Mouse (Mus musculus) liver, postnatal 0 days (tissue): ENCODE data around the gene Krt17. TPM values are rescaled to one million over a fixed set of nuclear protein-coding genes. Genes with fewer than 3 reads are reported as not detected.

ENCODE experiments used
- ATAC-seq: fragments of 200-750 bp; cut with Nextera tagmentation; 2 replicates; pipeline ENCODE4 v1.8.0; 2017; ENCODE audit warnings: mild to moderate bottlenecking, moderate library complexity
- DNase-seq: peaks from one replicate; pipeline ENCODE4 v3.0.0-alpha.2; 2016
- H3K27ac ChIP-seq: fragments of 300-500 bp; sonication (generic); 2 replicates; pipeline ENCODE4 v1.5.1; 2014; ENCODE audit warnings: antibody characterized with exemption, moderate library complexity, mild to moderate bottlenecking, low read depth
- H3K27me3 ChIP-seq: fragments of 300-500 bp; sonication (generic); 2 replicates; pipeline ENCODE4 v1.6.1; 2014; ENCODE audit warnings: low read length, control low read depth, mixed read lengths; ENCODE audit not compliant: insufficient read depth
- H3K36me3 ChIP-seq: fragments of 300-500 bp; sonication (generic); replicated peaks from 2 replicates; pipeline ENCODE4 v1.6.1; 2014; ENCODE audit warnings: mild to moderate bottlenecking, control low read depth, low read length, moderate library complexity, mixed read lengths; ENCODE audit not compliant: insufficient read depth
- H3K4me1 ChIP-seq: fragments of 300-500 bp; sonication (generic); 2 replicates; pipeline ENCODE4 v1.6.1; 2014; ENCODE audit warnings: antibody characterized with exemption, mild to moderate bottlenecking, control low read depth; ENCODE audit not compliant: insufficient read depth
- H3K4me2 ChIP-seq: fragments of 300-500 bp; sonication (generic); 2 replicates; pipeline ENCODE4 v1.6.1; 2014; ENCODE audit warnings: low read depth, mild to moderate bottlenecking, low read length, moderate library complexity, mixed read lengths
- H3K4me3 ChIP-seq: fragments of 300-500 bp; sonication (generic); 2 replicates; pipeline ENCODE4 v1.5.1; 2014; ENCODE audit warnings: low read depth, low read length
- H3K9ac ChIP-seq: fragments of 300-500 bp; sonication (generic); replicated peaks from 2 replicates; pipeline ENCODE4 v1.6.1; 2014; ENCODE audit warnings: mild to moderate bottlenecking, moderate library complexity
- H3K9me3 ChIP-seq: fragments of 300-500 bp; sonication (generic); 2 replicates; pipeline ENCODE4 v1.6.1; 2016; ENCODE audit warnings: mild to moderate bottlenecking, control low read depth, low read length, mixed read lengths
- CTCF ChIP-seq: sonication (generic); IDR thresholded peaks from 2 replicates; pipeline ENCODE4 v1.5.1; 2016; ENCODE audit warnings: antibody characterized with exemption, low read depth
- EP300 ChIP-seq: IDR thresholded peaks from 2 replicates; pipeline ENCODE4 v1.6.1; 2016; ENCODE audit warnings: antibody characterized with exemption, low read depth, mild to moderate bottlenecking
- WGBS: fragments of 180-500 bp; shearing (Covaris S2); extraction: QIAGEN DNeasy Blood & Tissue Kit; methylation state at CpG from one replicate; pipeline ENCODE4 v1.1.7; 2014; ENCODE audit not compliant: insufficient replicate concordance; 5-methylcytosine and 5-hydroxymethylcytosine counted together
- polyA plus RNA-seq: library from polyadenylated mRNA; unstranded; fragments of >200 nt; fragmentation: Nextera tagmentation; extraction: Ambion mirVana; gene quantifications from 2 replicates; pipeline ENCODE4 v1.2.1, GENCODE M21; 2015

Krt17 gene
- polyA plus RNA-seq, 1 experiment from 2014 or later = 0.09 TPM

DNA sequence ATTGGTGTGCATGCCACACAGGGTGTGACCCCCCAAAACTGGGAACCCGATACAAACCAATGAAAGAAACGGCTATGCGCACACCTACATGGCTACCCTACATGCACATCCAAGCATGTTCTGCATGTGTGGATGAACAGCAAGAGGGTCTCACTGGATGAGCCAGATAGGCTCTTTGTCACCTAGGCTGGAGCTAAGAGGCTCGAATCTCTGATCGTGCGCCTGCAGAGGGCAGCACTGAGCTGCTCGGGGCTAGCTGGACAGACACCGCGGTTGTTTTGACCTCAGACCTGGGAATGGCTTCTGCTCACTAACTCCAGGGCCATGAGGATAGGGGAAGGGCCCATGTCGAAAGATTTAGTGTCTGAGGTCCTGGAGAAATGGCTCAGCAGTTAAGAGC, 21.7 kb upstream of the Krt17 start:
- Histone ChIP-seq H3K4me3 (no peak overlapping the region), H3K9ac (no peak overlapping the region), H3K27me3 (no peaks in the 10 kb centered on the region), H3K36me3 (no peaks in the 10 kb centered on the region), H3K4me1 (no peaks in the 10 kb centered on the region), H3K4me2 (no peak overlapping the region), H3K9me3 (no peaks in the 10 kb centered on the region), H3K27ac (no peak overlapping the region)
- WGBS = 20% methylated on average over 10 of the region's 10 CpGs
- ATAC-seq (peak; percentile 56; the same call in 1 of the 2 replicates), DNase-seq (peak; percentile 86)
- TF ChIP-seq EP300 = no peak
- peak; percentile 91 for TF ChIP-seq CTCF

DNA sequence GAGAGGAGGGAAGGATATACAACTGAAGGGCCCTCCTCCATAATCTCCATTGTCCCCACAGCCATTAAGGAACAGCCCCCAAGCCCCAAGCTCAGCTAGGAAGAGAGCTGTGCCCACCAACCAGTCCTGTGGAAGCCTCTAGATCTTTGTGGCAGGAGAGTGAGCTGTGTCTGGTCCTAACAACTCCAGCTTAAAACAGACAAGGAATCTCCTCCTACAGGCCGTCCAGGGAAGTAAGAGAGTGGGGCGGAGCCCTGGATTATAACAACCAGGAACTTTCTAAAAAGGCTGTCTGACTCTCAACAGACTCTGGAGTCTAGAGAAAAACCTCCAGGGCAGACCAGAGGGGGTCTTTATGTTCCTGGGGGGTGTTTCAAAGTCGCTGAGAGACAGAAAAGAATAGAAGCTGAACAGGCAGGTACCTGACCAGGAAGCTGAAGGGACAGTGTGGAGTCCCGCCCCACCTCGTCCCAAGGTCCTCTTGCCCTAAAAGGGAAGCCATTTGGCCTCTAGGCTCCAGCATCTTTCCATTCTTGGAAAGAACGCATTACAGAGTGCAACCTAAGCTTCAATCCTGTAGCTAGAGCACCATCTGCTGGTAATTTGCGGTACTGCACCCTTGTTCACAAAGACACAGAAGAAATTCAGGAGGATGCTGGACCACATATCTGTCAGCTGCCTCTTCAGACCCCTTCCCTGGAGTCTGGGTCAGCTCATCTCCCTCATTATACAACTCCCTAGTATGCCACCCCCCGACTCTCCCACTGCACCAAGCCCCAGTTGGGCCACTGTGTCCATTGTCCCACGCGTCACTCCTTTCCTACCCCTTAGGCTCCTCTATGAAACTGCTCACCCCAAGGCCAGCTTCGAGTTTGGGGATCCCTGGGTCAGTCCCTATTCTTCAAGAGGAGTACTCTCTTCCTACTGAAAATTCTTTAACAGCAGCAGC, 21.0 kb upstream of the Krt17 start:
- no peaks in the 10 kb centered on the region for H3K9me3 ChIP-seq
- no peak for TF ChIP-seq EP300
- peak; percentile 98 for TF ChIP-seq CTCF
- H3K4me1 ChIP-seq = no peaks in the 10 kb centered on the region
- H3K4me2 ChIP-seq = no peak overlapping the region
- no peak overlapping the region for H3K4me3 ChIP-seq
- peak; percentile 56; the same call in 1 of the 2 replicates for ATAC-seq
- WGBS = 21% methylated on average over 11 of the region's 11 CpGs
- no peak overlapping the region for H3K27ac ChIP-seq
- no peaks in the 10 kb centered on the region for H3K27me3 ChIP-seq
- no peaks in the 10 kb centered on the region for H3K36me3 ChIP-seq
- DNase-seq = peak; percentile 87
- no peak overlapping the region for H3K9ac ChIP-seq

DNA sequence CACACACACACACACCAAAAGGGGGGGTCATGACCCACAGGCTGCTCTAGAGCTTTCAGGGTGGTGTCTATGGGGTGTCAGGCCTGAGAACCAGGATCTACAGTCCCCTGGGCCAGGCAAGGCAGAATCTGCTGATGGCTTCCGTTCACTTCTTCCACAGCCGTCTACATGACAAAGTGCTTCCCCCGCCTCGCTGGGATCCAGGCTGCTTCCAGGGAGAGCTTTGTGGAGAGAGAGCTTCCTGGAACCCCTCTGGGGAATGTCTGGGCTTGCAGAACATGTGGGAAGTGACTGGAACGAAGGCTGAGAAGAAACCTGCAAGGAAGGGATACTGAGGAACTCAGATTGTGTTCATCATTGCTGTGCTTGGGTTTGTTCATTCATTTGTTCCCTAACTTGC, 17.9 kb upstream of the Krt17 start:
- DNase-seq = no peak
- no peaks in the 10 kb centered on the region for H3K9me3 ChIP-seq
- no peaks in the 10 kb centered on the region for H3K36me3 ChIP-seq
- no peak overlapping the region for H3K4me2 ChIP-seq
- no peak overlapping the region for H3K9ac ChIP-seq
- no peak for ATAC-seq
- H3K4me1 ChIP-seq = no peaks in the 10 kb centered on the region
- H3K27me3 ChIP-seq = no peaks in the 10 kb centered on the region
- H3K27ac ChIP-seq = no peak overlapping the region
- TF ChIP-seq EP300 (no peak), CTCF (no peak)
- 55% methylated on average over 5 of the region's 5 CpGs for WGBS
- no peak overlapping the region for H3K4me3 ChIP-seq

DNA sequence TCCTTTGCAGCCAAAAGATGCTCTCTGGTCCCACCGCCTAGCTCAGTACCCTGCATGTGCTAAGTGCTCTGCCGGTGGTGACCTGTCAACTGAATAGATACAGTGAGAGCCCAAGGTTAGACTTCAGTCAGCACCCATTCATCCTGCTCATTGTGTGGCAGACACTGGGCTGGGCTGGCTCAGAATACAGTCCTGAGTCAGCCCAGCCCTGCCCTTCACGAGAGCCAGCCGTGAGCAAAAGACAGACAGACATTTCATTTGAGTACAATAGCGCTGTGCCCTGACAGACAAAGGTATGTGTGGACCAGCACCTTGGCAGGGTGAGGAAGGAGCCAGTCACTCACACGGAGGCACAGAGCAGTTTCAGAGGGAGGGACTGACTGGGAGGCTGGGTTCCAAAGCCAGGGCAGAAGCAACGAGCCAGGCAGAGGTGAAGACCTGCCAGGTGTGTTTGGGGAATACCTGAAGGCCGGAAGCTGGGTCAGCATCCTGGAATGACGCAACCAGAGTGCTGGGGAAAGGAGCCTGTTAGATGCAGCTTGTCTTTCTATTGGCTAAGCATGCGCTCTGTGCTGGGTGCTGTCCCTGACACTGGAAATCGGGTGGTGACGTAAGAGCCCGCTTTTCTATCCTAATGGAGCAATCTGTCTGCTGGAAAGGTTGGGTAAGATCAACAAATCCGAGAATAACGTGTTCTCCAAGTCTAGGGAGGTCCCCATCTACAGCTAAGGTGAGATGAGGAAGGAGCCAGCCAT, 17.1 kb upstream of the Krt17 start:
- DNase-seq (no peak), ATAC-seq (no peak)
- H3K36me3 ChIP-seq = no peaks in the 10 kb centered on the region
- 48% methylated on average over 15 of the region's 15 CpGs for WGBS
- no peaks in the 10 kb centered on the region for H3K27me3 ChIP-seq
- H3K9ac ChIP-seq = no peak overlapping the region
- H3K9me3 ChIP-seq = no peaks in the 10 kb centered on the region
- no peak overlapping the region for H3K4me2 ChIP-seq
- TF ChIP-seq EP300 (no peak), CTCF (no peak)
- H3K4me1 ChIP-seq = no peaks in the 10 kb centered on the region
- no peak overlapping the region for H3K4me3 ChIP-seq
- no peak overlapping the region for H3K27ac ChIP-seq

DNA sequence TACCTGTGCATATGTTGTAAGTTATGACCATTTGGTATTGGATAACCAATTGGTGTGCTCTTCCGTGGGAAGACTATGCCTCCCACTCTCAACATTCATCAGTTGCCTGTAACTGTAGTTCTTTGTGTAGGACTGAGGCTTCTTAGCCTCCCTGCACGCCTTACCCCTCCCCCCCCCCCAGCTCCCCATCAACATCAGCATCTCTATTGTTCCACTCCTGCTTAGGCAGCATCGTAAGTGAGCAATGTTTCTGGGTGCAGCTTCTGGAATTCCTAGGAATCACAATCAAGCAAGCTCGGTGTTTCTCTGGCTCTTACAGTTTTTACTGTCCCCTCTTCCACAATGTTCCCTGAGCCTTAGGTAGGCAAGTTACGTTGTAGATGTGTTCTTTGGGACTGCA, 14.6 kb upstream of the Krt17 start:
- no peak for DNase-seq
- no peak for ATAC-seq
- WGBS = 67% methylated on average over 4 of the region's 5 CpGs
- no peaks in the 10 kb centered on the region for H3K27me3 ChIP-seq
- H3K4me3 ChIP-seq = no peak overlapping the region
- no peak overlapping the region for H3K27ac ChIP-seq
- no peaks in the 10 kb centered on the region for H3K4me1 ChIP-seq
- H3K9me3 ChIP-seq = no peaks in the 10 kb centered on the region
- H3K9ac ChIP-seq = no peak overlapping the region
- TF ChIP-seq CTCF = no peak
- TF ChIP-seq EP300 = no peak
- no peak overlapping the region for H3K4me2 ChIP-seq
- no peaks in the 10 kb centered on the region for H3K36me3 ChIP-seq

DNA sequence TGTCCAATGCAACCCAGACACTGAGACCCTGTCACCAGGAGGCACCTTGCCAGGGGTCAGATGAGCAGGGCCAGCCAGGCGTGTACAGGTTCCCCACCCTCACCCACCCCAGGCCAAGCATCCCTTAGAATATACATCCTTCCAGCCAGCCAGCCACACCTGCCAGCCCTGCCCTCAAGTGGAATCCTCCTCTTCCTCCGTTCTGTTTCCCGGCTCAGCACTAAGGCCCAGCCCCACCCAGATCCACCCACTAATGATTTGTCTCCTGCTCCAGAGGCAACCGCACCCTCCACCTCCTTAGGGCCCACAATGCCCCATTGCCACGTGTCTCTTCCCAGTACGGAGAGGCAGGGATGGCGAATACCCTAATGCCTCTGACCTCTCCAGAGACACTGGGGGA, 13.9 kb upstream of the Krt17 start:
- H3K27ac ChIP-seq = no peak overlapping the region
- 74% methylated on average over 7 of the region's 7 CpGs for whole genome bisulfite sequencing
- H3K36me3 ChIP-seq = no peaks in the 10 kb centered on the region
- no peaks in the 10 kb centered on the region for H3K9me3 ChIP-seq
- no peaks in the 10 kb centered on the region for H3K4me1 ChIP-seq
- no peak overlapping the region for H3K9ac ChIP-seq
- no peak for DNase-seq
- no peak overlapping the region for H3K4me3 ChIP-seq
- no peak for ATAC-seq
- no peaks in the 10 kb centered on the region for H3K27me3 ChIP-seq
- TF ChIP-seq EP300 = no peak
- no peak for TF ChIP-seq CTCF
- no peak overlapping the region for H3K4me2 ChIP-seq
